Mouse (Mus musculus) lung, postnatal 36 days (tissue): Measurements from ENCODE around the gene Chuk.

Source experiments
- DNase-seq: peaks from one replicate; pipeline ENCODE4 v3.0.0; 2022; ENCODE audit warnings: mixed read lengths

Chuk gene

GRCm38 (mm10) chr19:44104393-44104792 lies 2.9 kb downstream of the Chuk start:
- DNase-seq = no peak

- no peak for DNase-seq
Measured at GRCm38 (mm10) chr19:44103001-44103400, 4.3 kb downstream of the Chuk start.

- DNase-seq = no peak
Measured at GRCm38 (mm10) chr19:44100840-44101239, 6.4 kb downstream of the Chuk start.

GRCm38 (mm10) chr19:44086278-44086677 lies 21.0 kb downstream of the Chuk start:
- DNase-seq = no peak

GRCm38 (mm10) chr19:44080920-44081319 lies 26.4 kb downstream of the Chuk start:
- DNase-seq = no peak

GRCm38 (mm10) chr19:44080023-44080422 lies 27.3 kb downstream of the Chuk start:
- no peak for DNase-seq

GRCm38 (mm10) chr19:44077024-44077423 lies 30.3 kb downstream of the Chuk start:
- no peak for DNase-seq

- no peak for DNase-seq
Measured at GRCm38 (mm10) chr19:44076457-44076856, 30.8 kb downstream of the Chuk start.

- no peak for DNase-seq
Measured at GRCm38 (mm10) chr19:44074986-44075385, 32.3 kb downstream of the Chuk start.

GRCm38 (mm10) chr19:44071166-44071565 lies 36.1 kb downstream of the Chuk start:
- DNase-seq = no peak

GRCm38 (mm10) chr19:44069914-44070232 lies 37.4 kb downstream of the Chuk start:
- DNase-seq = no peak

- peak; percentile 92 for DNase-seq
Measured at GRCm38 (mm10) chr19:44069121-44069913, 38.0 kb downstream of the Chuk start, which contains the start of gene Erlin1. Gene Erlin1 (minus strand): TSS chr19:44069785.

- no peak for DNase-seq
Measured at GRCm38 (mm10) chr19:44068232-44068631, 39.0 kb downstream of the Chuk start.

- peak; percentile 28 for DNase-seq
Measured at GRCm38 (mm10) chr19:44067323-44068049, 39.8 kb downstream of the Chuk start.

- peak; percentile 55 for DNase-seq
Measured at GRCm38 (mm10) chr19:44064734-44065133, 42.5 kb downstream of the Chuk start.

- no peak for DNase-seq
Measured at GRCm38 (mm10) chr19:44063773-44064172, 43.5 kb downstream of the Chuk start.

- DNase-seq = no peak
Measured at GRCm38 (mm10) chr19:44060226-44060625, 47.1 kb downstream of the Chuk start.

- DNase-seq = no peak
Measured at GRCm38 (mm10) chr19:44055173-44055826, 52.0 kb downstream of the Chuk start.

- no peak for DNase-seq
Measured at GRCm38 (mm10) chr19:44050388-44050787, 56.9 kb downstream of the Chuk start.

- peak; percentile 13 for DNase-seq
Measured at GRCm38 (mm10) chr19:44049282-44049681, 58.0 kb downstream of the Chuk start.

- no peak for DNase-seq
Measured at GRCm38 (mm10) chr19:44045847-44046246, 61.4 kb downstream of the Chuk start.

GRCm38 (mm10) chr19:44042121-44042520 lies 65.2 kb downstream of the Chuk start:
- no peak for DNase-seq

GRCm38 (mm10) chr19:44033396-44033795 lies 73.9 kb downstream of the Chuk start:
- DNase-seq = no peak
